Mouse (Mus musculus) megakaryocyte, embryonic 14.5 days (primary cell): ENCODE measurements around the gene Auts2.

Experiments used
- FLI1 ChIP-seq: IDR thresholded peaks from 2 replicates; pipeline ENCODE4 v1.6.1; 2012; ENCODE audit warnings: low read length, inconsistent platforms, mixed read lengths
- GATA1 ChIP-seq: IDR thresholded peaks from 3 replicates; pipeline ENCODE4 v1.6.1; 2012; ENCODE audit warnings: mixed read lengths, low read length, inconsistent platforms, borderline replicate concordance

DNA sequence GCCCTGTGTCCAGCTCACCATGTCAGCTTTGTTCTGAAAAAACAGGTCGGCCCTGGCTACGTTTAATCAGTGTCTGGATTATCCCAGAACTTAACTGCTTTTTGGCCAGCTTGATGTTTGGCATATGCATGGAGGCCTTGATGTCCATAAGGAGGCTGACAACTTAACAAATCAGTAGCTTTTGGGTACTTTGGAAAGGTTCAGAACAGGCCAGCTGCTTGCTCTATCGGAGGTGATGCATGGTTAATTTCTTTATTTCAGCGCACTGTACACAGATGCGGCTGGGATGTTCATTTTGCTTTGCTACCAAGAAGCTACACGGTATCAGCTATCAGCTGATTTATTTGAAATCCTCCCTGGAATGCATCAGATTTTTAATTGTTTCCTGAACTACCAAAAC, 741.2 kb downstream of the Auts2 start:
- TF ChIP-seq GATA1: no peak
- TF ChIP-seq FLI1: no peak
